Mouse (Mus musculus) limb, embryonic 12.5 days (tissue): ENCODE results near the gene Hnrnpm. TPM values are rescaled to one million over a fixed set of nuclear protein-coding genes. Genes with fewer than 3 reads are reported as not detected.

Source experiments
- ATAC-seq: fragments of 200-750 bp; cut with Nextera tagmentation; 2 replicates; pipeline ENCODE4 v1.8.0; 2017; ENCODE audit warnings: low read depth, moderate TSS enrichment; ENCODE audit not compliant: insufficient number of reproducible peaks, insufficient read depth, low FRiP score, low TSS enrichment
- H3K27ac ChIP-seq: fragments of 300-500 bp; sonication (generic); 2 replicates; pipeline ENCODE4 v1.5.1; 2016; ENCODE audit warnings: mild to moderate bottlenecking, moderate library complexity
- H3K27me3 ChIP-seq: fragments of 300-500 bp; sonication (generic); 2 replicates; pipeline ENCODE4 v1.6.1; 2016; ENCODE audit warnings: mild to moderate bottlenecking, moderate library complexity
- H3K36me3 ChIP-seq: fragments of 300-500 bp; sonication (generic); 2 replicates; pipeline ENCODE4 v1.6.1; 2016; ENCODE audit warnings: mild to moderate bottlenecking, moderate library complexity
- H3K4me1 ChIP-seq: fragments of 300-500 bp; sonication (generic); replicated peaks from 2 replicates; pipeline ENCODE4 v1.6.1; 2016
- H3K4me2 ChIP-seq: fragments of 300-500 bp; sonication (generic); 2 replicates; pipeline ENCODE4 v1.6.1; 2016; ENCODE audit warnings: mild to moderate bottlenecking, moderate library complexity
- H3K4me3 ChIP-seq: fragments of 300-500 bp; sonication (generic); replicated peaks from 2 replicates; pipeline ENCODE4 v1.5.1; 2016; ENCODE audit warnings: mild to moderate bottlenecking
- H3K9ac ChIP-seq: fragments of 300-500 bp; sonication (generic); replicated peaks from 2 replicates; pipeline ENCODE4 v1.6.1; 2016; ENCODE audit warnings: mild to moderate bottlenecking, moderate library complexity
- H3K9me3 ChIP-seq: fragments of 300-500 bp; sonication (generic); 2 replicates; pipeline ENCODE4 v1.6.1; 2016; ENCODE audit warnings: mild to moderate bottlenecking, moderate library complexity
- polyA plus RNA-seq: library from polyadenylated mRNA; unstranded; fragments of >200 nt; fragmentation: Nextera tagmentation; extraction: Ambion mirVana; gene quantifications from 2 replicates; pipeline ENCODE4 v1.2.1, GENCODE M21; 2016

Hnrnpm gene
- polyA plus RNA-seq, 1 experiment from 2014 or later = 477 TPM

- Histone ChIP-seq H3K4me1 (no peaks in the 10 kb centered on the region), H3K27me3 (no peaks in the 10 kb centered on the region), H3K9ac (no peak overlapping the region), H3K27ac (no peak overlapping the region), H3K4me3 (no peak overlapping the region), H3K4me2 (no peak overlapping the region), H3K9me3 (peaks cover 10% of the 10 kb centered on the region), H3K36me3 (no peaks in the 10 kb centered on the region)
- ATAC-seq = no peak
These were observed 89.4 kb downstream of the Hnrnpm start for GRCm38 (mm10) chr17:33597271-33597670.

Other genes with a start within 250 kb of the Hnrnpm start
- 107 and 125 TPM in 2 replicates for gene Adamts10, start 162.7 kb downstream of the Hnrnpm start, polyA plus RNA-seq
- gene Myo1f, start 131.2 kb downstream of the Hnrnpm start, polyA plus RNA-seq = 1.9 and 2.3 TPM in 2 replicates
- gene Zfp414, start 57.8 kb downstream of the Hnrnpm start, polyA plus RNA-seq = 40.1 and 40.7 TPM in 2 replicates
- gene Pram1, start 48.8 kb downstream of the Hnrnpm start, polyA plus RNA-seq = 0.55 and 0.56 TPM in 2 replicates
- gene March2, start 31.8 kb upstream of the Hnrnpm start, polyA plus RNA-seq = 39.1 and 39.4 TPM in 2 replicates
- gene Rab11b, start 73.7 kb upstream of the Hnrnpm start, polyA plus RNA-seq = 335 and 351 TPM in 2 replicates
- gene Angptl4, start 95.0 kb upstream of the Hnrnpm start, polyA plus RNA-seq = 43.2 and 43.7 TPM in 2 replicates
- 28.1 and 28.7 TPM in 2 replicates for gene Kank3, start 123.7 kb upstream of the Hnrnpm start, polyA plus RNA-seq
- 1,001 and 1,020 TPM in 2 replicates for gene Rps28, start 137.7 kb upstream of the Hnrnpm start, polyA plus RNA-seq
- gene Ndufa7, start 137.7 kb upstream of the Hnrnpm start, polyA plus RNA-seq = 458 and 462 TPM in 2 replicates
- gene Cd320, start 156.2 kb upstream of the Hnrnpm start, polyA plus RNA-seq = 66.4 and 73.9 TPM in 2 replicates
- not detected in 2 replicates for gene Gm7029, start 187.0 kb upstream of the Hnrnpm start, polyA plus RNA-seq
- gene Kifc1, start 203.8 kb upstream of the Hnrnpm start, polyA plus RNA-seq = 6.6 and 7.6 TPM in 2 replicates
- 0.46 and 1.1 TPM in 2 replicates for gene Platr17, start 218.3 kb upstream of the Hnrnpm start, polyA plus RNA-seq
- 66.2 and 79.3 TPM in 2 replicates for gene Daxx, start 222.6 kb upstream of the Hnrnpm start, polyA plus RNA-seq
- gene Tapbp, start 229.0 kb upstream of the Hnrnpm start, polyA plus RNA-seq = 21.5 and 23.5 TPM in 2 replicates
- 21.8 and 22.4 TPM in 2 replicates for gene Zbtb22, start 229.0 kb upstream of the Hnrnpm start, polyA plus RNA-seq
- gene Rgl2, start 242.7 kb upstream of the Hnrnpm start, polyA plus RNA-seq = 61.3 and 64.2 TPM in 2 replicates